Comparison of ENCODE assay signal across 14 mouse cellular contexts in genomic region chr11:12750016-12750415, GRCm38 (mm10).
"Had no signal": no experiment of that assay in that cellular context is flagged by ENCODE, and none has a peak within 500 bp of the region (broad histone marks: within the 10 kb centered on the region; RNA-seq: fewer than 3 reads in every experiment).

No protein-coding gene starts in this region.

- H3K4me1 ChIP-seq: megakaryocyte, embryonic 14.5 days; midbrain, embryonic 13.5 days; midbrain, embryonic 15.5 days; neural tube, embryonic 12.5 days; stomach, embryonic 15.5 days had no signal

- H3K27ac ChIP-seq: liver, embryonic 14.5 days; midbrain, embryonic 13.5 days; midbrain, embryonic 15.5 days; neural tube, embryonic 12.5 days; stomach, embryonic 15.5 days; stomach, postnatal 0 days had no signal

- H3K4me3 ChIP-seq: megakaryocyte, embryonic 14.5 days; midbrain, embryonic 13.5 days; midbrain, embryonic 15.5 days; neural tube, embryonic 12.5 days; stomach, embryonic 15.5 days had no signal

- ATAC-seq: midbrain, embryonic 13.5 days; midbrain, embryonic 15.5 days had no signal

- DNase-seq: lung, adult 18-20 months; lung, embryonic 14.5 days; lung, postnatal 10 days; lung, postnatal 4 days; thymus, adult 18-20 months; thymus, postnatal 14 days; thymus, postnatal 4 days had no signal
